Mouse (Mus musculus): ENCODE measurements around the gene Coq4. TPM values are rescaled to one million over a fixed set of nuclear protein-coding genes. Genes with fewer than 3 reads are reported as not detected.

Gene Coq4
- polyA plus RNA-seq, 1 experiment from 2014 or later, result 23.8 TPM

- ATAC-seq (ENCODE audit: insufficient number of reproducible peaks, low FRiP score), result peak; percentile 97
- peak within 1 kb of the TSS; percentile 61; the same call in 1 of the 2 replicates for H3K27ac ChIP-seq (ENCODE audit: poor library complexity, severe bottlenecking)
- H3K27me3 ChIP-seq (replicated peaks), result 0 out of 2 replicates have a peak, but pooled peaks cover 11% of the 10 kb centered on the region
- 4% methylated on average over 26 of the region's 28 CpGs for WGBS
- H3K4me1 ChIP-seq (replicated peaks), result peaks cover 10% of the 10 kb centered on the region
- H3K4me2 ChIP-seq, result peak within 1 kb of the TSS; percentile 95
- H3K36me3 ChIP-seq, result peaks cover 35% of the 10 kb centered on the region
- peak within 1 kb of the TSS; percentile 93 for H3K9ac ChIP-seq
- no peaks in the 10 kb centered on the region for H3K9me3 ChIP-seq (replicated peaks)
- peak within 1 kb of the TSS; percentile 93 for H3K4me3 ChIP-seq
These were observed 15.0 kb downstream of the Coq4 start, which contains the start of gene Slc27a4 for GRCm38 (mm10) chr2:29802075-29802826. Slc27a4 (plus strand) TSS chr2:29802634.

DNA sequence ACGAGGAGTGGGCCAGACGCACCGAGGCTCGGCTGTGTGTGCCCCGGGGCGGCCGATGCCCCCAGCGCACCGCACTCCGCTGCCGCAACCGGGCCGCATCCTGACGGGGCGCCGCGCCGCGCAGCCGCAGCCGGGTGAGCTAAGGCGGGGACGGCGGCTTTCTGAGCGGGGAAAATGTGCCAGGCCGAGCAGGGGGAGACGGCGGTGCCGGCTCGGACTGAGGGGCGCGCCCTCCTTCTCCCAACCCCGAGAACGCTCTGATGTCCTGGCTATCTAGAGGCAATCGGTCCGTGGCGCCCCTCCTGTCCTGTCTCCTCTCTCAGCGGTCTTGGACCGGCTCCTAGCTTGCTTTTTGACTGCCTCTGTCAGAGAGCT, 15.5 kb downstream of the Coq4 start:
- Histone ChIP-seq H3K4me1 (replicated peaks) (peaks cover 10% of the 10 kb centered on the region), H3K9ac (peak overlapping the region; percentile 93), H3K27ac (ENCODE audit: poor library complexity, severe bottlenecking) (peak overlapping the region; percentile 61; the same call in 1 of the 2 replicates), H3K9me3 (replicated peaks) (no peaks in the 10 kb centered on the region), H3K4me3 (peak overlapping the region; percentile 93), H3K36me3 (peaks cover 38% of the 10 kb centered on the region), H3K27me3 (replicated peaks) (0 out of 2 replicates have a peak, but pooled peaks cover 11% of the 10 kb centered on the region), H3K4me2 (peak overlapping the region; percentile 95)
- peak; percentile 63 for ATAC-seq (ENCODE audit: insufficient number of reproducible peaks, low FRiP score)
- under 1% methylated on average over 30 of the region's 39 CpGs for WGBS

DNA sequence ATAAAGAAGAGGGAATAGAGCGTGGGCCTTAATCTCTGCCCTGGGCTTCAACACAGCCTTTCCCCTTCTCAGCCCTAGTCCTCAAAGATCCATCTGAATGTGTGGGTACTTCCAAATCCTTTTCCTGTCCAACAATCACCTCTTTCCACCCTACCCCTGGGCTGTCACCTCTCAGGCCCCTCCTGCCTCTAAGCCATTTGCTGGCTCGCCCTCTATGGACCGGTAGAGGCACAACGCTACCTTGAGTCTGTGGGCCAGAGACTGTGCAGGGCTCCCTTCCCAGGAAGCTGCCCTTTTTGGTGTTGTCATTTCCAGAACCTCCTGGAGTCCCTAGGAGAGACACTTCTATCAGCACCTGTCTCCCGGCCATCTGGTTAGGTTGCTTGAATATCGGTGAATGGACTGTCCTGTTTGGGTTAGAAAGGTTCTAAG, 16.1 kb downstream of the Coq4 start:
- 21% methylated on average over 6 of the region's 6 CpGs for WGBS
- Histone ChIP-seq H3K9ac (peak overlapping the region; percentile 93), H3K27ac (ENCODE audit: poor library complexity, severe bottlenecking) (no peak overlapping the region), H3K4me1 (replicated peaks) (peaks cover 10% of the 10 kb centered on the region), H3K36me3 (peaks cover 44% of the 10 kb centered on the region), H3K4me3 (peak overlapping the region; percentile 93), H3K27me3 (replicated peaks) (0 out of 2 replicates have a peak, but pooled peaks cover 11% of the 10 kb centered on the region), H3K9me3 (replicated peaks) (no peaks in the 10 kb centered on the region), H3K4me2 (peak overlapping the region; percentile 95)
- ATAC-seq (ENCODE audit: insufficient number of reproducible peaks, low FRiP score), result no peak

GRCm38 (mm10) chr2:29815678-29816371, 28.5 kb downstream of the Coq4 start:
- 73% methylated on average over 11 of the region's 11 CpGs for WGBS

DNA sequence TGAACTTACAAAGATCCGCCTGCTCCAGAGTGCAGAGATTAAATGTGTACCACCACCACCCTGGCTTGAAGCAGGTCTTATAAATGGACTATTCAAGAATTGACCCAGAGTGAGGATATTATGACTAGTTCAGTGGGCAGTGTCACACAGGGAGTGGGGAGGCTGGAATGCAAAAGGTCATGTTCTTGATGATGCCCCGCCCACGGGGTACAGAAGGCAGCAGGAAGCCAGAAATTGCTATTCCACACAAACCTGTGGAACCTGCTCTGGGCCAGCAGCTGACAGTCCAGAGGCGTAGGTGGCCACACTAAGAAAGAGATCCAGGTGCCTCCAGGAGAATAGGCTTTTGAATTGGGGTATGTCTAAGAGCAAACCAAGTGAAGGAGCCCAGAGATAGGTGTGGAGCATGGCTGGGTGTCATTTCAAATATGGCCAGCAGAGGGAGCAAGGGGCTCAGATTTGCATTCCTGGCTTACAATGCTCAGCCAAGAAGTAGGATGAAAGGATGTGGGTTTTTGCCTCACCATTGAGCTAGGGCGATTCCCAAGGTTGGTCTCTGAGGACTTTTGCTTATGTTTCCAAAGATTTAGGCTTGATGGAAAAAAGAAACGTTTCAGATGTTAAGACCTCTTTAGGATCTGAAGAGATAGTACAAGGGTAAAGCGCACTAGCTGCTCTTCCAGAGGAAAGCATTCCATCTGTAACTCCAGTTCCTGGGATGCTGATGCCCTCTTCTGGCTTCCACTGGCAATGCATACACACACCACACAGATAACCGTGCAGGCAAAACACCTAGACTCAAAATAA, 30.3 kb downstream of the Coq4 start:
- WGBS, result 35% methylated on average over 8 of the region's 8 CpGs
- Histone ChIP-seq H3K27me3 (replicated peaks) (no peaks in the 10 kb centered on the region), H3K36me3 (peaks cover 31% of the 10 kb centered on the region), H3K9ac (no peak overlapping the region), H3K4me1 (replicated peaks) (peaks cover 9% of the 10 kb centered on the region), H3K27ac (ENCODE audit: poor library complexity, severe bottlenecking) (0 out of 2 replicates have a peak overlapping the region, but pooled peaks have one; percentile 17), H3K4me3 (no peak overlapping the region), H3K4me2 (peak overlapping the region; percentile 10; the same call in 1 of the 2 replicates), H3K9me3 (replicated peaks) (no peaks in the 10 kb centered on the region)
- ATAC-seq (ENCODE audit: insufficient number of reproducible peaks, low FRiP score), result peak; percentile 54; the same call in 1 of the 2 replicates

More at GRCm38 (mm10) chr2:29815678-29816371, 28.5 kb downstream of the Coq4 start:
- Histone ChIP-seq H3K27me3 (replicated peaks) (no peaks in the 10 kb centered on the region), H3K27ac (ENCODE audit: poor library complexity, severe bottlenecking) (no peak overlapping the region), H3K4me1 (replicated peaks) (peaks cover 7% of the 10 kb centered on the region), H3K4me2 (no peak overlapping the region), H3K36me3 (peaks cover 49% of the 10 kb centered on the region), H3K4me3 (no peak overlapping the region), H3K9ac (no peak overlapping the region), H3K9me3 (replicated peaks) (no peaks in the 10 kb centered on the region)
- ATAC-seq (ENCODE audit: insufficient number of reproducible peaks, low FRiP score), result no peak

DNA sequence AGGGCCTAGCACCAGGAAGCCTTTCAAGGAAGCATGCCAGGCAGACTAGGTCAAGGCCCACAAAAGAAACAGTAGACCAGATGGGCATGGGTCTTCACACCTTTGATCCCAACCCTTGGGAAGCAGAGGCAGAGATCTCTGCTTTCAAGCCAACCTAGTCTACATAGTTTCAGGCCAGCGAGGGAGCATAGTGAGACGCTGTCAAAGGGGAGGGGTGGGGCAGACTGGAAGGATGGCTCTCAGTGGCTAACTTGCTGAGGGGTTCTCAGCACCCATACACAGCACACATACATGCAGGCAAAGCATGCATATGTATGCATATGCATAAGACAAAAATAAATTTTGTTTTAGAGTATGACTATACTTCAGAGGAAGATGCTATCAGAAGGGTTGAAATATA, 32.1 kb downstream of the Coq4 start:
- Histone ChIP-seq H3K4me2 (peak overlapping the region; percentile 80), H3K27me3 (replicated peaks) (no peaks in the 10 kb centered on the region), H3K4me3 (no peak overlapping the region), H3K36me3 (peaks cover 19% of the 10 kb centered on the region), H3K4me1 (replicated peaks) (peaks cover 9% of the 10 kb centered on the region), H3K9ac (no peak overlapping the region), H3K27ac (ENCODE audit: poor library complexity, severe bottlenecking) (no peak overlapping the region), H3K9me3 (replicated peaks) (no peaks in the 10 kb centered on the region)
- WGBS, result 24% methylated on average over 2 of the region's 2 CpGs
- no peak for ATAC-seq (ENCODE audit: insufficient number of reproducible peaks, low FRiP score)

- 2% methylated on average over 35 of the region's 35 CpGs for WGBS
- H3K27ac ChIP-seq (ENCODE audit: poor library complexity, severe bottlenecking), result peak within 1 kb of the TSS; percentile 92
- peak within 1 kb of the TSS; percentile 75 for H3K9ac ChIP-seq
- peak; percentile 69 for ATAC-seq (ENCODE audit: insufficient number of reproducible peaks, low FRiP score)
- H3K4me2 ChIP-seq, result peak within 1 kb of the TSS; percentile 80
- no peaks in the 10 kb centered on the region for H3K9me3 ChIP-seq (replicated peaks)
- H3K27me3 ChIP-seq (replicated peaks), result no peaks in the 10 kb centered on the region
- peaks cover 12% of the 10 kb centered on the region for H3K36me3 ChIP-seq
- H3K4me1 ChIP-seq (replicated peaks), result peaks cover 9% of the 10 kb centered on the region
- H3K4me3 ChIP-seq, result peak within 1 kb of the TSS; percentile 49
These were observed 32.9 kb downstream of the Coq4 start, which contains the start of gene Urm1 for GRCm38 (mm10) chr2:29820025-29820817. Urm1 (plus strand) TSS chr2:29820075.

- no peak for ATAC-seq (ENCODE audit: insufficient number of reproducible peaks, low FRiP score)
- peak overlapping the region; percentile 91 for H3K27ac ChIP-seq (ENCODE audit: poor library complexity, severe bottlenecking)
- no peaks in the 10 kb centered on the region for H3K27me3 ChIP-seq (replicated peaks)
- no peaks in the 10 kb centered on the region for H3K36me3 ChIP-seq
- H3K9ac ChIP-seq, result peak overlapping the region; percentile 79
- H3K4me1 ChIP-seq (replicated peaks), result peaks cover 15% of the 10 kb centered on the region
- peak overlapping the region; percentile 97 for H3K4me2 ChIP-seq
- no peaks in the 10 kb centered on the region for H3K9me3 ChIP-seq (replicated peaks)
- peak overlapping the region; percentile 94 for H3K4me3 ChIP-seq
- 16% methylated on average over 11 of the region's 11 CpGs for WGBS
These were observed 39.1 kb downstream of the Coq4 start for GRCm38 (mm10) chr2:29826318-29826925.

DNA sequence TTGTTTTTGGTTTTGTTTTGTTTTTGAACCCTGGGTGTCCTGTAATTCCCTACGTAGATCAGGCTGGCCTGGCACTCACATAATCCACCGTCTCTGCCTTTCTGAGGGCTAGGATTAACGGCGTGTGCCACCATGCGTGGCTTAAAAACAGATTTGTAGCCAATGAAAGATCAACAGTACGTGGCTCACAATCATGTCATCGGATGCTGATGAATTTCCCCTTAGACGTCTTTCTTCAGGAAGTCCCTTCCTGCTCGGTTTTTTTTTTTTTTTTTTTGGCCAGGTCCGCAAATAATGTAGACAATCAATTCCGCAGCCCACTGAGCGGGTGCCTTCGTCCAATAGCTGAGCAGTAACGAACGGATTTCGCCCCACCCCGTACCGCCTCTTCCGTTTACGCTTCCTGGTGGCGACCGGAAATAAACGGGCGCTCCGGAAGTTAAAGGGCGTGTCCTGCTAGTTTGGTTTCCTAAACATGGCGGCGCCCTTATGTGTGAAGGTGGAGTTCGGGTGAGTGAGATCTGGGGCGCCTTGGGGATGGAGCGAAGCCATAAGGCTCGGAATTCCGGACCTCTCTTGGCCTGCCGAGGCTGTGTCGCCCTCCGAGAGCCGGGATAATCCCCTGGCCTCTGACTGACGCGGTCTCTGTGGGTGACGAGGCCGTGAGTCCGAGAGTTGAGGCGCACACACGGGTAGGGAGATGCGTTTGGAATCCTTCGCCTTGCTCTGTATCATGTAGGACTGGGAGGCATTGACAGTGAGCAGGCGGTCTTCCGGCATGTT, 39.8 kb downstream of the Coq4 start:
- H3K4me2 ChIP-seq, result peak overlapping the region; percentile 97
- H3K27ac ChIP-seq (ENCODE audit: poor library complexity, severe bottlenecking), result peak overlapping the region; percentile 91
- no peaks in the 10 kb centered on the region for H3K27me3 ChIP-seq (replicated peaks)
- H3K36me3 ChIP-seq, result peaks cover 3% of the 10 kb centered on the region; the same call in 1 of the 2 replicates
- peak overlapping the region; percentile 92 for H3K9ac ChIP-seq
- peak overlapping the region; percentile 94 for H3K4me3 ChIP-seq
- H3K9me3 ChIP-seq (replicated peaks), result no peaks in the 10 kb centered on the region
- under 1% methylated on average over 48 of the region's 48 CpGs for WGBS
- H3K4me1 ChIP-seq (replicated peaks), result peaks cover 15% of the 10 kb centered on the region
- ATAC-seq (ENCODE audit: insufficient number of reproducible peaks, low FRiP score), result peak; percentile 95

Data from heart, embryonic 12.5 days (tissue).